ENCODE assay signal across 28 mouse cellular contexts in genomic region chr13:59976425-59976824, GRCm38 (mm10).
DNase-seq lines count a peak whose midpoint lies in the region; ATAC-seq and TF ChIP-seq lines count a peak whose summit lies in the region.
"Had no signal": no experiment of that assay in that cellular context is flagged by ENCODE, and none has a peak within 500 bp of the region (broad histone marks: within the 10 kb centered on the region; RNA-seq: fewer than 3 reads in every experiment).

No protein-coding gene starts in this region.

- H3K27me3 ChIP-seq in hindbrain, embryonic 14.5 days (ENCODE audit: control insufficient read depth, insufficient read depth, low read length) = no peaks in the 10 kb centered on the region
- H3K27me3 ChIP-seq in hindbrain, postnatal 0 days (ENCODE audit: insufficient read depth, low read length) = no peaks in the 10 kb centered on the region
- peaks cover 20% of the 10 kb centered on the region for H3K27me3 ChIP-seq in embryonic facial prominence, embryonic 10.5 days (replicated peaks; ENCODE audit: low read depth, poor library complexity, severe bottlenecking)
- no peaks in the 10 kb centered on the region for H3K27me3 ChIP-seq in embryonic facial prominence, embryonic 15.5 days
- H3K27me3 ChIP-seq in limb, embryonic 14.5 days (ENCODE audit: control insufficient read depth, insufficient read depth, low read length) = no peaks in the 10 kb centered on the region

- no peak overlapping the region for H3K4me3 ChIP-seq in hindbrain, embryonic 14.5 days (replicated peaks; ENCODE audit: low read length)
- no peak overlapping the region for H3K4me3 ChIP-seq in hindbrain, postnatal 0 days (ENCODE audit: low read length)
- no peak overlapping the region for H3K4me3 ChIP-seq in embryonic facial prominence, embryonic 10.5 days
- no peak overlapping the region for H3K4me3 ChIP-seq in embryonic facial prominence, embryonic 15.5 days (replicated peaks)
- H3K4me3 ChIP-seq in limb, embryonic 14.5 days (replicated peaks; ENCODE audit: low read length) = no peak overlapping the region
- H3K4me3 ChIP-seq: heart, adult 2 months; heart, embryonic 12.5 days; left cerebral cortex, adult 2 months; lung, embryonic 15.5 days; midbrain, embryonic 10.5 days; midbrain, embryonic 15.5 days; myocyte; stomach, embryonic 15.5 days had no signal

- no peak for TF ChIP-seq POLR2A in limb, embryonic 14.5 days (IDR thresholded peaks at IDR 0.05; ENCODE audit: borderline replicate concordance, extremely low read depth, insufficient read depth, insufficient read length)

- WGBS in hindbrain, embryonic 14.5 days = 58% methylated on average over 5 of the region's 5 CpGs
- WGBS in hindbrain, postnatal 0 days = 65% methylated on average over 5 of the region's 5 CpGs
- WGBS in embryonic facial prominence, embryonic 10.5 days = 64% methylated on average over 5 of the region's 5 CpGs
- WGBS in embryonic facial prominence, embryonic 15.5 days = 46% methylated on average over 5 of the region's 5 CpGs
- WGBS in limb, embryonic 14.5 days = 32% methylated on average over 5 of the region's 5 CpGs

- H3K27ac ChIP-seq in hindbrain, embryonic 14.5 days = no peak overlapping the region
- no peak overlapping the region for H3K27ac ChIP-seq in hindbrain, postnatal 0 days
- H3K27ac ChIP-seq in embryonic facial prominence, embryonic 10.5 days (replicated peaks) = peak overlapping the region; percentile 83
- 0 out of 2 replicates have a peak overlapping the region, but pooled peaks have one; percentile 48 for H3K27ac ChIP-seq in embryonic facial prominence, embryonic 15.5 days (replicated peaks)
- no peak overlapping the region; the same call in 1 of the 2 replicates for H3K27ac ChIP-seq in limb, embryonic 14.5 days (replicated peaks; ENCODE audit: low read depth, low read length)
- H3K27ac ChIP-seq: heart, adult 2 months; left cerebral cortex, adult 2 months; lung, embryonic 15.5 days; midbrain, embryonic 15.5 days; stomach, embryonic 15.5 days had no signal

- ATAC-seq in hindbrain, embryonic 14.5 days (ENCODE audit: low FRiP score) = peak; percentile 25; the same call in 1 of the 2 replicates
- no peak for ATAC-seq in hindbrain, postnatal 0 days
- no peak for ATAC-seq in embryonic facial prominence, embryonic 15.5 days (ENCODE audit: insufficient number of reproducible peaks, low FRiP score, low TSS enrichment, low read depth)
- ATAC-seq in limb, embryonic 14.5 days (ENCODE audit: low FRiP score, low read depth) = 0 out of 2 replicates have a peak, but pooled peaks have one; percentile 26
- ATAC-seq: forebrain, postnatal 0 days; hindbrain, embryonic 16.5 days; intestine, postnatal 0 days; midbrain, embryonic 15.5 days had no signal

- no peaks in the 10 kb centered on the region for H3K4me1 ChIP-seq in hindbrain, embryonic 14.5 days (replicated peaks; ENCODE audit: control insufficient read depth, insufficient read depth, low read length)
- peaks cover 4% of the 10 kb centered on the region; the same call in 1 of the 2 replicates for H3K4me1 ChIP-seq in hindbrain, postnatal 0 days (ENCODE audit: insufficient read depth, low read length)
- peaks cover 31% of the 10 kb centered on the region for H3K4me1 ChIP-seq in embryonic facial prominence, embryonic 10.5 days
- peaks cover 22% of the 10 kb centered on the region for H3K4me1 ChIP-seq in embryonic facial prominence, embryonic 15.5 days
- H3K4me1 ChIP-seq in limb, embryonic 14.5 days (ENCODE audit: control insufficient read depth, insufficient read depth, low read length) = peaks cover 30% of the 10 kb centered on the region

- no peak overlapping the region for H3K9ac ChIP-seq in hindbrain, embryonic 14.5 days
- H3K9ac ChIP-seq in hindbrain, postnatal 0 days (replicated peaks; ENCODE audit: low read length) = no peak overlapping the region
- no peak overlapping the region for H3K9ac ChIP-seq in embryonic facial prominence, embryonic 15.5 days
- H3K9ac ChIP-seq in limb, embryonic 14.5 days (ENCODE audit: low read depth, low read length, severe bottlenecking) = no peak overlapping the region
- H3K9ac ChIP-seq: forebrain, postnatal 0 days; heart, embryonic 12.5 days; lung, embryonic 15.5 days; midbrain, embryonic 15.5 days; stomach, embryonic 15.5 days had no signal

- DNase-seq in hindbrain, embryonic 14.5 days (ENCODE audit: low spot score) = no peak
- DNase-seq in hindbrain, postnatal 0 days (ENCODE audit: low spot score) = no peak
- no peak for DNase-seq in embryonic facial prominence, embryonic 10.5 days (ENCODE audit: low spot score)
- no peak for DNase-seq in limb, embryonic 14.5 days (ENCODE audit: low spot score)
- DNase-seq in layer of hippocampus, postnatal 10 days (ENCODE audit: low spot score in 2 of 2) = no peak
- no peak for DNase-seq in cerebellum, postnatal 14 days
- no peak for DNase-seq in retina, postnatal 1 day
- DNase-seq: adrenal gland, adult 8-10 months; cerebellum, adult 9-10 months; embryo, embryonic 11 days; forebrain, postnatal 0 days; heart, adult 2 months; heart, postnatal 4 days; kidney, adult 9 months; kidney, postnatal 10 days; layer of hippocampus, adult 9-11 months had no signal

- H3K9me3 ChIP-seq in hindbrain, embryonic 14.5 days (ENCODE audit: control insufficient read depth, low read length) = peaks cover 7% of the 10 kb centered on the region; the same call in 1 of the 2 replicates
- H3K9me3 ChIP-seq in hindbrain, postnatal 0 days (ENCODE audit: low read length) = no peaks in the 10 kb centered on the region
- no peaks in the 10 kb centered on the region for H3K9me3 ChIP-seq in embryonic facial prominence, embryonic 10.5 days
- no peaks in the 10 kb centered on the region for H3K9me3 ChIP-seq in embryonic facial prominence, embryonic 15.5 days (replicated peaks)
- no peaks in the 10 kb centered on the region; the same call in 1 of the 2 replicates for H3K9me3 ChIP-seq in limb, embryonic 14.5 days (ENCODE audit: control insufficient read depth, low read length)
- H3K9me3 ChIP-seq: lung, embryonic 15.5 days; midbrain, embryonic 10.5 days; midbrain, embryonic 15.5 days; stomach, embryonic 15.5 days had no signal

- TF ChIP-seq CTCF in hindbrain, postnatal 0 days (IDR thresholded peaks at IDR 0.05; ENCODE audit: low read depth) = no peak

- no peaks in the 10 kb centered on the region for H3K36me3 ChIP-seq in hindbrain, embryonic 14.5 days (replicated peaks; ENCODE audit: control insufficient read depth, insufficient read depth)
- H3K36me3 ChIP-seq in hindbrain, postnatal 0 days (ENCODE audit: insufficient read depth, low read length) = no peaks in the 10 kb centered on the region
- no peaks in the 10 kb centered on the region for H3K36me3 ChIP-seq in embryonic facial prominence, embryonic 10.5 days (replicated peaks)
- no peaks in the 10 kb centered on the region for H3K36me3 ChIP-seq in embryonic facial prominence, embryonic 15.5 days
- no peaks in the 10 kb centered on the region for H3K36me3 ChIP-seq in limb, embryonic 14.5 days (ENCODE audit: control insufficient read depth, insufficient read depth, low read length)
- H3K36me3 ChIP-seq: G1E; heart, embryonic 12.5 days; lung, embryonic 15.5 days; midbrain, embryonic 10.5 days; midbrain, embryonic 15.5 days; stomach, embryonic 15.5 days had no signal

- H3K4me2 ChIP-seq in hindbrain, embryonic 14.5 days (replicated peaks) = no peak overlapping the region
- H3K4me2 ChIP-seq in hindbrain, postnatal 0 days (ENCODE audit: low read depth, low read length) = no peak overlapping the region
- H3K4me2 ChIP-seq in embryonic facial prominence, embryonic 15.5 days (replicated peaks) = no peak overlapping the region
- no peak overlapping the region for H3K4me2 ChIP-seq in limb, embryonic 14.5 days (replicated peaks; ENCODE audit: low read depth, low read length, severe bottlenecking)
- H3K4me2 ChIP-seq: heart, embryonic 12.5 days; liver, embryonic 11.5 days; lung, embryonic 15.5 days; midbrain, embryonic 15.5 days; stomach, embryonic 15.5 days had no signal

Comparison
In these comparisons a context has a peak if more than half of its experiments do, and no peak if none do; other contexts are left out.
1. ATAC-seq: peak in hindbrain, embryonic 14.5 days (single experiment) and limb, embryonic 14.5 days (single experiment); none in hindbrain, postnatal 0 days (single experiment) and embryonic facial prominence, embryonic 15.5 days (single experiment).
2. H3K27ac ChIP-seq: peak in embryonic facial prominence, embryonic 10.5 days (single experiment) and embryonic facial prominence, embryonic 15.5 days (single experiment); none in hindbrain, embryonic 14.5 days (single experiment), hindbrain, postnatal 0 days (single experiment) and limb, embryonic 14.5 days (single experiment).